Mouse (Mus musculus) layer of hippocampus, adult 11-12 months (tissue): ENCODE data around the gene Ccdc85a.
"Not testable (repeated sequence)": the region's sequence is repeated elsewhere in the genome, so short reads cannot be mapped to it uniquely, and the experiment has no call there.

Source experiments
- DNase-seq: peaks from one replicate; pipeline ENCODE4 v3.0.0; 2022; ENCODE audit warnings: low spot score

Ccdc85a gene

GRCm38 (mm10) chr11:28422451-28423231, 161.5 kb downstream of the Ccdc85a start:
- peak; percentile 61 for DNase-seq

- DNase-seq = peak; percentile 39
These were observed 168.3 kb downstream of the Ccdc85a start for GRCm38 (mm10) chr11:28415841-28416240.

- DNase-seq = not testable (repeated sequence)
These were observed 174.2 kb downstream of the Ccdc85a start for GRCm38 (mm10) chr11:28409880-28410279.

GRCm38 (mm10) chr11:28397166-28397565, 187.0 kb downstream of the Ccdc85a start:
- no peak for DNase-seq

GRCm38 (mm10) chr11:28375891-28376290, 208.2 kb downstream of the Ccdc85a start:
- DNase-seq = no peak

GRCm38 (mm10) chr11:28374636-28375035, 209.5 kb downstream of the Ccdc85a start:
- no peak for DNase-seq

- not testable (repeated sequence) for DNase-seq
These were observed 212.7 kb downstream of the Ccdc85a start for GRCm38 (mm10) chr11:28371381-28371780.

- DNase-seq = no peak
These were observed 218.2 kb downstream of the Ccdc85a start for GRCm38 (mm10) chr11:28365929-28366244.

- peak; percentile 81 for DNase-seq
These were observed 218.8 kb downstream of the Ccdc85a start for GRCm38 (mm10) chr11:28365209-28365928.

- no peak for DNase-seq
These were observed 240.7 kb downstream of the Ccdc85a start for GRCm38 (mm10) chr11:28343465-28343864.

GRCm38 (mm10) chr11:28341887-28342286, 242.2 kb downstream of the Ccdc85a start:
- DNase-seq = no peak

GRCm38 (mm10) chr11:28339224-28340150, 244.6 kb downstream of the Ccdc85a start, which contains the start of gene Gm6685:
TSS of gene Gm6685 (minus strand) at chr11:28339867.
- DNase-seq = not testable (repeated sequence)
